Comparison of ENCODE assay signal across 9 mouse cellular contexts in genomic region chr9:119792505-119792904, GRCm38 (mm10). TPM values are rescaled to one million over a fixed set of nuclear protein-coding genes. Genes with fewer than 3 reads are reported as not detected.
A peak's percentile ranks its signal among the peaks of the same experiment; 100 is the strongest.
DNase-seq lines count a peak whose midpoint lies in the region; ATAC-seq and TF ChIP-seq lines count a peak whose summit lies in the region.
"Had no signal": no experiment of that assay in that cellular context is flagged by ENCODE, and none has a peak within 500 bp of the region (broad histone marks: within the 10 kb centered on the region; RNA-seq: fewer than 3 reads in every experiment).

No protein-coding gene starts in this region.

- peak; percentile 58 for DNase-seq in CD4-positive, CD25-positive, alpha-beta regulatory T cell, adult 2 months (ENCODE audit: low read depth, low spot score)
- DNase-seq in layer of hippocampus, adult 2 months (ENCODE audit: low spot score in 2 of 2), result no peak
- no peak for DNase-seq in layer of hippocampus, postnatal 14 days (ENCODE audit: low spot score in 2 of 2)
- peak; percentile 19 for DNase-seq in embryo, embryonic 10 days (ENCODE audit: low spot score)
- DNase-seq in retina, postnatal 1 day, result peak; percentile 28
- DNase-seq in right cerebral cortex, adult 18-20 months, result no peak
- DNase-seq in adrenal gland, adult (ENCODE audit: inconsistent age in 2 of 2, low spot score in 1 of 2), result no peak

- peak; percentile 60 for TF ChIP-seq CTCF in layer of hippocampus, adult 2 months (conservative IDR thresholded peaks at IDR 0.05)

- no peak overlapping the region for H3K27ac ChIP-seq in layer of hippocampus, adult 2 months

- no peak overlapping the region for H3K4me3 ChIP-seq in layer of hippocampus, adult 2 months

- no peak for ATAC-seq in CD4-positive, CD25-positive, alpha-beta regulatory T cell, adult 4 months

RNA-seq across cellular contexts. Expression of gene Scn11a, which starts 32.8 kb away (rescaled TPM):
- polyA plus RNA-seq in CD4-positive, CD25-positive, alpha-beta regulatory T cell, adult 4 months (2017; shearing (Covaris generic)), result 1 to 10 TPM in 1 of 2 experiments, under 1 TPM in 1; 0.83 to 1.1 TPM
- not detected for total RNA-seq in layer of hippocampus, adult 2 months (2021)
- total RNA-seq in layer of hippocampus, postnatal 14 days (2021), result under 1 TPM; 0.05 to 0.07 TPM
- polyA plus RNA-seq: cortical plate, adult 2 months had no signal

Comparison
In these comparisons a context has a peak if more than half of its experiments do, and no peak if none do; other contexts are left out.
1. DNase-seq: peak in CD4-positive, CD25-positive, alpha-beta regulatory T cell, adult 2 months (single experiment), embryo, embryonic 10 days (single experiment) and retina, postnatal 1 day (single experiment); none in layer of hippocampus, adult 2 months (0 of 2), layer of hippocampus, postnatal 14 days (0 of 2), right cerebral cortex, adult 18-20 months (single experiment) and adrenal gland, adult (0 of 2).